Mouse (Mus musculus) adipocyte (in vitro differentiated cells): ENCODE results near the gene Trp53.
"Not testable (repeated sequence)": the region's sequence is repeated elsewhere in the genome, so short reads cannot be mapped to it uniquely, and the experiment has no call there.

ENCODE experiments used
- DNase-seq: peaks from one replicate; pipeline ENCODE4 v3.0.0-alpha.2; 2016; ENCODE audit warnings: low spot score

Trp53 gene

GRCm38 (mm10) chr11:69580091-69580514, at the start of gene Trp53, which contains the start of gene Wrap53:
Gene Trp53 (plus strand): TSS chr11:69580359.
Gene Wrap53 (minus strand): TSS chr11:69580255.
- peak; percentile 98 for DNase-seq

GRCm38 (mm10) chr11:69530755-69531154, 49.4 kb upstream of the Trp53 start:
- not testable (repeated sequence) for DNase-seq

- DNase-seq = no peak
Observed at GRCm38 (mm10) chr11:69532480-69533150, 47.5 kb upstream of the Trp53 start.

GRCm38 (mm10) chr11:69534990-69535389, 45.2 kb upstream of the Trp53 start:
- DNase-seq = no peak

GRCm38 (mm10) chr11:69540700-69541099, 39.5 kb upstream of the Trp53 start:
- DNase-seq = no peak

- not testable (repeated sequence) for DNase-seq
Observed at GRCm38 (mm10) chr11:69541741-69542140, 38.4 kb upstream of the Trp53 start.

GRCm38 (mm10) chr11:69543598-69543997, 36.6 kb upstream of the Trp53 start:
- DNase-seq = no peak

GRCm38 (mm10) chr11:69545957-69546356, 34.2 kb upstream of the Trp53 start:
- no peak for DNase-seq

GRCm38 (mm10) chr11:69546423-69547053, 33.6 kb upstream of the Trp53 start:
- peak; percentile 16 for DNase-seq

GRCm38 (mm10) chr11:69547071-69547470, 33.1 kb upstream of the Trp53 start:
- no peak for DNase-seq

- DNase-seq = no peak
Observed at GRCm38 (mm10) chr11:69549060-69549656, 31.0 kb upstream of the Trp53 start, which contains the start of gene Dnah2. Gene Dnah2 (minus strand): TSS chr11:69549110.

GRCm38 (mm10) chr11:69551310-69551709, 28.8 kb upstream of the Trp53 start:
- no peak for DNase-seq

- DNase-seq = no peak
Observed at GRCm38 (mm10) chr11:69552622-69553340, 27.4 kb upstream of the Trp53 start.

GRCm38 (mm10) chr11:69553341-69553721, 26.8 kb upstream of the Trp53 start:
- no peak for DNase-seq

- no peak for DNase-seq
Observed at GRCm38 (mm10) chr11:69554539-69555140, 25.5 kb upstream of the Trp53 start.

GRCm38 (mm10) chr11:69557381-69557958, 22.7 kb upstream of the Trp53 start:
- DNase-seq = no peak

GRCm38 (mm10) chr11:69558756-69559155, 21.4 kb upstream of the Trp53 start:
- no peak for DNase-seq

GRCm38 (mm10) chr11:69559183-69559582, 21.0 kb upstream of the Trp53 start:
- DNase-seq = no peak

GRCm38 (mm10) chr11:69559851-69560765, 20.1 kb upstream of the Trp53 start, which contains the start of gene Efnb3:
Gene Efnb3 (minus strand): TSS chr11:69560205.
- DNase-seq = no peak
